Mouse (Mus musculus): ENCODE results near the gene Cdk14.

DNA sequence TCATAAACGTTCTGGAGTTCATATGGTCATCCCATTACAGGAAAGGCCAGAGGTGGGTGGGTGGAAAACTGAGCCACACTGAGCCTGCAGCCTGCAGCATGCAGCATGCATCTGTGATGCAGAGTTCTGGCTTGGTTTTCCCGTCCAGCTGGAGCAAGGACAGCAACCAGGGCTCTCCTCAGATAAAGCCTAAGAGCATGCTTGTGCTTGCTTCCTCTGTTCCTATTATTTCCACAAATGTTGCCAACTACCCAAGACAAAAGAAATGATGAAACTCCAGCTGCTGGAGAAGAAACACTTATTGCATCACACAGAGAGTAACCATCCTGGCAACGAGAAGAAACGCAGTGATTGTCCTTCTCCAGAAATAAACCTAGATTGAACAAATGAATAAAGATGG is 539.8 kb downstream of the Cdk14 start:
- TF ChIP-seq CTCF (conservative IDR thresholded peaks at IDR 0.05; ENCODE audit: insufficient read depth, insufficient read length, low read depth, low read length) (no peak), POLR2A (IDR thresholded peaks at IDR 0.05; ENCODE audit: low read depth, low read length) (no peak)

All from kidney, adult 2 months (tissue).